Mouse (Mus musculus) urinary bladder, postnatal 36 days (tissue): ENCODE data around the gene Zfp28.

ENCODE experiments used
- DNase-seq, 2 experiments: peaks; one replicate each; pipeline ENCODE4 v3.0.0; 2022; ENCODE audit warnings: low spot score in 2 of 2, mixed read lengths in 1 of 2

The Zfp28 gene

GRCm38 (mm10) chr7:6397996-6398975 is 15.2 kb downstream of the Zfp28 start, which contains the start of gene Smim17:
Smim17 (plus strand) TSS chr7:6398715.
- DNase-seq, result peak; percentile 6 to 14

- DNase-seq, result peak; percentile 93 to 94
Measured at GRCm38 (mm10) chr7:6410043-6410442, 26.9 kb downstream of the Zfp28 start, which contains the start of gene Gm20715. Gm20715 (plus strand) TSS chr7:6410277.

- DNase-seq, result no peak
Measured at GRCm38 (mm10) chr7:6414626-6415441, 31.7 kb downstream of the Zfp28 start.

- no peak for DNase-seq
Measured at GRCm38 (mm10) chr7:6415442-6415787, 32.3 kb downstream of the Zfp28 start.

GRCm38 (mm10) chr7:6419894-6420293 is 36.8 kb downstream of the Zfp28 start:
- no peak for DNase-seq

- DNase-seq, result no peak
Measured at GRCm38 (mm10) chr7:6429381-6429780, 46.3 kb downstream of the Zfp28 start.

- no peak for DNase-seq
Measured at GRCm38 (mm10) chr7:6430342-6430741, 47.2 kb downstream of the Zfp28 start.

GRCm38 (mm10) chr7:6438388-6438787 is 55.3 kb downstream of the Zfp28 start, which contains the start of gene Olfr1344:
Olfr1344 (plus strand) TSS chr7:6438688.
- no peak for DNase-seq

GRCm38 (mm10) chr7:6441173-6441572 is 58.1 kb downstream of the Zfp28 start:
- no peak for DNase-seq
